Mouse (Mus musculus) myocyte (in vitro differentiated cells): ENCODE measurements around the gene Poldip3. TPM values are rescaled to one million over a fixed set of nuclear protein-coding genes. Genes with fewer than 3 reads are reported as not detected.

Source experiments
- H3K27me3 ChIP-seq: one replicate; pipeline ENCODE4 v1.6.1; 2011; ENCODE audit not compliant: control insufficient read depth, insufficient read depth, insufficient read length
- H3K36me3 ChIP-seq: one replicate; pipeline ENCODE4 v1.6.1; 2011; ENCODE audit not compliant: control insufficient read depth, insufficient read depth
- H3K4me2 ChIP-seq: one replicate; pipeline ENCODE4 v1.6.1; 2011; ENCODE audit warnings: low read depth, control low read depth
- H3K4me3 ChIP-seq: one replicate; pipeline ENCODE4 v1.5.1; 2011; ENCODE audit warnings: mild to moderate bottlenecking, control low read depth, moderate library complexity
- H3K79me2 ChIP-seq: one replicate; pipeline ENCODE4 v1.6.1; 2011; ENCODE audit not compliant: control insufficient read depth, insufficient read depth
- H3ac ChIP-seq: one replicate; pipeline ENCODE4 v1.6.1; 2011; ENCODE audit not compliant: control insufficient read depth, insufficient read length
- CEBPB ChIP-seq: IDR thresholded peaks from 2 replicates; pipeline ENCODE4 v1.6.1; 2011; ENCODE audit warnings: mild to moderate bottlenecking, moderate library complexity; ENCODE audit not compliant: poor library complexity, insufficient read depth, severe bottlenecking
- E2F4 ChIP-seq: IDR thresholded peaks from one replicate; pipeline ENCODE4 v1.6.1; 2011; ENCODE audit warnings: mild to moderate bottlenecking, control low read depth, moderate library complexity; ENCODE audit not compliant: insufficient read depth
- MAX ChIP-seq: IDR thresholded peaks from one replicate; pipeline ENCODE4 v1.6.1; 2011; ENCODE audit warnings: low read depth, mild to moderate bottlenecking, control low read depth
- MYOD1 ChIP-seq, 3 experiments: IDR thresholded peaks; one replicate each; pipeline ENCODE4 v1.6.1; 2011; ENCODE audit warnings: control low read depth in 2 of 3, low read depth in 2 of 3, mild to moderate bottlenecking in 2 of 3, moderate library complexity in 1 of 3; ENCODE audit not compliant: insufficient read length in 2 of 3, control insufficient read depth in 1 of 3
- MYOG ChIP-seq, 3 experiments: IDR thresholded peaks; one replicate each; pipeline ENCODE4 v1.6.1; 2011; ENCODE audit warnings: control low read depth in 2 of 3, low read depth in 2 of 3, mild to moderate bottlenecking in 2 of 3; ENCODE audit not compliant: insufficient read length in 2 of 3, control insufficient read depth in 1 of 3, insufficient read depth in 1 of 3
- POLR2A ChIP-seq: IDR thresholded peaks from one replicate; pipeline ENCODE4 v1.6.1; 2011; ENCODE audit warnings: low read depth, mild to moderate bottlenecking, control low read depth, moderate library complexity; ENCODE audit not compliant: insufficient read length
- POLR2AphosphoS2 ChIP-seq: IDR thresholded peaks from one replicate; pipeline ENCODE4 v1.6.1; 2011; ENCODE audit warnings: low read depth, control low read depth; ENCODE audit not compliant: insufficient read length
- REST ChIP-seq: IDR thresholded peaks from one replicate; pipeline ENCODE4 v1.6.1; 2011; ENCODE audit warnings: mild to moderate bottlenecking, control low read depth, moderate library complexity; ENCODE audit not compliant: insufficient read depth, insufficient read length
- SRF ChIP-seq: IDR thresholded peaks from one replicate; pipeline ENCODE4 v1.6.1; 2011; ENCODE audit warnings: low read depth; ENCODE audit not compliant: control insufficient read depth, insufficient read length
- TCF12 ChIP-seq: IDR thresholded peaks from one replicate; pipeline ENCODE4 v1.6.1; 2011; ENCODE audit warnings: mild to moderate bottlenecking, control low read depth; ENCODE audit not compliant: poor library complexity, insufficient read depth, severe bottlenecking
- TCF3 ChIP-seq: IDR thresholded peaks from one replicate; pipeline ENCODE4 v1.6.1; 2011; ENCODE audit warnings: low read depth, control low read depth; ENCODE audit not compliant: insufficient read length
- USF1 ChIP-seq: IDR thresholded peaks from one replicate; pipeline ENCODE4 v1.6.1; 2011; ENCODE audit warnings: low read depth, mild to moderate bottlenecking, control low read depth, moderate library complexity
- polyA plus RNA-seq: library from polyadenylated mRNA; unstranded; fragments of >200 nt; fragmentation: generic; extraction: Trizol; gene quantifications from one replicate; pipeline ENCODE4 v1.2.1, GENCODE M21; 2012; ENCODE audit warnings: missing spikeins

Gene Poldip3
- polyA plus RNA-seq, 1 experiment, result 85.9 TPM

DNA sequence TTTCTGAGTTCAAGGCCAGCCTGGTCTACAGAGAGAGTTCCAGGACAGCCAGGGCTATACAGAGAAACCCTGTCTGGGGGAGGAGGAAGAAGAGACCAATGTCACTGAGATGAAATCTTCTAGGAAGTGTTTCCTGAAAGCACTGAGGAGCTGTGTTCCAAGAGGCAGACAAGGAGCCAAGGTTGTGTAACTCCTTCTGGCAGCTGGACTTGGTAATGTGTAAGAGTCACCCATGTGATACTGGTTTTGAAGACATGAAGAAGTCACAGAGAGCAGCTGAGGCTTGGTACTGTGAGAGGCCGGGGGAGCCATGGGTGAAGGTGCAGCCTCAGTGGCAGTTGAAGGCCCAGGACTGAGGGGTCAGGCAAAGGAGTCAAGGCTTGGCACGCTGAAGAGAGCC is 55.5 kb downstream of the Poldip3 start:
- Histone ChIP-seq H3K79me2 (no peaks in the 10 kb centered on the region), H3K36me3 (no peaks in the 10 kb centered on the region), H3K4me3 (no peak overlapping the region), H3K27me3 (peaks cover 14% of the 10 kb centered on the region), H3ac (no peak overlapping the region), H3K4me2 (no peak overlapping the region)
- TF ChIP-seq TCF12 (no peak), POLR2A (no peak), MYOG (IDR thresholded peaks at IDR 0.05; ENCODE audit: control insufficient read depth in 1 of 3, insufficient read depth in 1 of 3, insufficient read length in 2 of 3, low read depth in 2 of 3) (no peak), MAX (no peak), USF1 (no peak), REST (no peak), TCF3 (no peak)

DNA sequence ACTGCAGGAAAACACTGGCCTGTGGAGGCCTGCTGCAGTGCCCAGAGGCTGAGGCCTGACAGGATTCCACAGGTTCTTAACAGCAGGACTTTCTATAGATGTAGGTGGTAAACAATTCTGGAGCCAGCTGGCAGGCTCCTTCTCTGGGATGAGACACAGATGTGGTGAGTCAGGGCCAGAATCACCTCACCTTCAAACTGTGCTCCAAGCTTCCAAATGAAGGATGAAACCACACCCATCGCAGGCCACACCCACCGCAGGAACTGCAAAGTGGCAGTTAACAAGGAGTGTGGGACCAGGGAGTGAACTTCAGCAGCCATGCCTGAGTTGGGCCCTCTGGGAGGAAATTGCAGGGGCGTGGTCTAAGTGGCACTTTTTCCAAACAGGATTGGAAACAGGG is 58.3 kb downstream of the Poldip3 start:
- H3ac ChIP-seq, result no peak overlapping the region
- H3K79me2 ChIP-seq, result no peaks in the 10 kb centered on the region
- H3K4me2 ChIP-seq, result no peak overlapping the region
- H3K36me3 ChIP-seq, result no peaks in the 10 kb centered on the region
- no peak for TF ChIP-seq E2F4
- TF ChIP-seq TCF12, result no peak
- no peak for TF ChIP-seq MYOD1 (IDR thresholded peaks at IDR 0.05; ENCODE audit: control insufficient read depth in 1 of 3, insufficient read length in 2 of 3, low read depth in 2 of 3)
- no peak for TF ChIP-seq MAX
- no peak for TF ChIP-seq SRF
- TF ChIP-seq POLR2AphosphoS2, result no peak
- TF ChIP-seq POLR2A, result no peak
- no peak for TF ChIP-seq TCF3
- no peak for TF ChIP-seq REST
- TF ChIP-seq USF1, result no peak
- no peak for TF ChIP-seq MYOG (IDR thresholded peaks at IDR 0.05; ENCODE audit: control insufficient read depth in 1 of 3, insufficient read depth in 1 of 3, insufficient read length in 2 of 3, low read depth in 2 of 3)
- TF ChIP-seq CEBPB, result no peak
- peaks cover 14% of the 10 kb centered on the region for H3K27me3 ChIP-seq
- H3K4me3 ChIP-seq, result no peak overlapping the region

DNA sequence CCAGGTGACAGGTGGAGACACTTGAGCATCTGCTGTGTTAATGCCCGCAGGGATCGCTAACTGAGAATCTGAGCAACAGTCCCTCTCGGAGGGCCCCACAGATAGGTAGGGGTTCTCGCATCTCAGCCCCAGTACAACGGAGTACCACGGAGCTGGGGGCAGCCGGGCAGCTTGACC is 59.9 kb downstream of the Poldip3 start, which contains the start of gene Serhl:
Gene Serhl, plus strand, starts transcription at position 78 of the 177 bp plus-strand sequence.
- no peaks in the 10 kb centered on the region for H3K79me2 ChIP-seq
- TF ChIP-seq REST (no peak), TCF12 (no peak), CEBPB (no peak), E2F4 (no peak), USF1 (no peak), MAX (no peak), MYOG (IDR thresholded peaks at IDR 0.05; ENCODE audit: control insufficient read depth in 1 of 3, insufficient read depth in 1 of 3, insufficient read length in 2 of 3, low read depth in 2 of 3) (no peak), TCF3 (no peak), POLR2A (no peak), SRF (no peak), POLR2AphosphoS2 (no peak), MYOD1 (IDR thresholded peaks at IDR 0.05; ENCODE audit: control insufficient read depth in 1 of 3, insufficient read length in 2 of 3, low read depth in 2 of 3) (no peak)
- no peak within 1 kb of the TSS for H3K4me3 ChIP-seq
- H3K36me3 ChIP-seq, result no peaks in the 10 kb centered on the region
- peaks cover 18% of the 10 kb centered on the region for H3K27me3 ChIP-seq
- H3ac ChIP-seq, result no peak within 1 kb of the TSS
- H3K4me2 ChIP-seq, result no peak within 1 kb of the TSS

DNA sequence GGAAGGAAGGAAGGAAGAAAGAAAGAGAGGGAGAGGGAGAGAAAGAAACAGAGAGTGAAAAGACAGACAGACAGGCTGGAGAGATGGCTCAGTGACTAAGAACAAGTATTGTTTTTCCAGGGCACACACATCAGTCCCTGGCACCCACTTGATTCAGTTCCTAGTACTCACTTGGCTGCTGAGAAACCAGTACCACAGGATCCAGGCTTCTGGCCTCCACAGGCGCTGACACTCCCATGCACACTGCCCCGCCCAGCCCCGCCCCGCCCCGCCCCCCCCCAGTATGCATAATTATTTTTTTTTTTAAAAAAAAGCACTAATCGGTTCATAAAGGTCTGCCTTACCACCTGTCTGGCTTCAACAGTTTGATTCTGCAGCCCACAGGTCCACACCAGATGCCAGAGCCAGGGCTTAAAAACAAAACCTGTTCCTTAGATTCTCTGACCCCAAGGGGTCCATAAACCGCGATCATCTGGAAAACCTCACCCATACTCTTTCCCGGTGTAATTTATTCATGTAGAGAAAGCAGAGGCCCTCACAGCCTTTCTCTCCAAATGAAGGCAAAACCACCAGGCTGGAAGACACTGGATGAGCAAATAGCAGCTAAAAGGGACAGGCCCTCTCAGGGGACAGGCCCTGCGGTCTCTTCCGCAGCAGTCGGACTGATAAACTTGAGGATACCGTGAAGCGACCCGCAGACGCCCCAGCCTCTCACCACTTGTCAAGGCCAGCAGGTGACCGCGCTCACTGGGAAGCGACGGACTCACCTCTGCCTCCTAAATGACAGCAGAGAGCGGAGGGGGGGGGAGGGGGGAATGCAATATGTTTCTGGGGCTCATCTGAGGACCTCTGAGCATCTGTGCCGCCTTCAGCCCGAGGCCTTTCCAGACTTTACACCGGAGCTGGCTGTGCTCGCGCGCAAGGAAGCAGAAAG is 60.4 kb downstream of the Poldip3 start:
- no peak overlapping the region for H3K4me3 ChIP-seq
- no peaks in the 10 kb centered on the region for H3K79me2 ChIP-seq
- H3K27me3 ChIP-seq, result peaks cover 21% of the 10 kb centered on the region
- no peak overlapping the region for H3ac ChIP-seq
- TF ChIP-seq POLR2A (no peak), CEBPB (no peak), MYOD1 (IDR thresholded peaks at IDR 0.05; ENCODE audit: control insufficient read depth in 1 of 3, insufficient read length in 2 of 3, low read depth in 2 of 3) (no peak), REST (no peak), TCF3 (no peak), MAX (no peak), USF1 (no peak), SRF (no peak), POLR2AphosphoS2 (no peak), E2F4 (no peak), TCF12 (no peak), MYOG (IDR thresholded peaks at IDR 0.05; ENCODE audit: control insufficient read depth in 1 of 3, insufficient read depth in 1 of 3, insufficient read length in 2 of 3, low read depth in 2 of 3) (no peak)
- H3K4me2 ChIP-seq, result no peak overlapping the region
- no peaks in the 10 kb centered on the region for H3K36me3 ChIP-seq

DNA sequence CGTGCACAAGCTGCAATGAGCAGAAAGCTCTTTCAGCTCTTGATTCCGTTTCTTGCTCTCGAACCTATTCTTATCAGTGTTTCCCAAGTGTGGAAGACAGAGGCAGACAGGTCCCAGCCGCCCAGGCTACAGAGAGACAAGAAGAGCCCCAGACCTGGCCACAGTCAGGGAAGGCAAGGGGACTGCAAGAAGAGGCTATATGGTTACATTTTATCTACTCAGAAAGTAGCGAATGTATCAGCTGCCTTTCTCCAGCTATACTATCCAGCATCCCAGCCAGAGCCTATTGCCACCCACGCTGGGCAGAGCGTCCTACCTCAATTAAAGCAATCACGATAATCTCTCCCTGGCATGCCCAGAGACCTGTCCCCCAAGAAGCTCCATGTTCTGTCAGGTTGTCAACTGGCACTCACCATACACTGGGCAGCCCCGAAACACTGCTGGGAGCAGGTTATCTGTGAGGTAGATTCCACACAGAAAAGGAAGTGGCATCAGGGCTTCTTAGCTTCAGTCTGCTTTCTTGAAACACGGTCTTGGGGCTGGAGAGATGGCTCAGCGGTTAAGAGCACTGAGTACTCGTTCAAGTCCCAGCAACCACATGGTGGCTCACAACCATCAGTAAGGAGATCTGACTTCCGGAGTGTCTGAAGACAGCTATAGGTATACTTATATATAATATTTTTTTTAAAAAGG is 62.4 kb downstream of the Poldip3 start:
- no peaks in the 10 kb centered on the region for H3K36me3 ChIP-seq
- TF ChIP-seq MYOD1 (IDR thresholded peaks at IDR 0.05; ENCODE audit: control insufficient read depth in 1 of 3, insufficient read length in 2 of 3, low read depth in 2 of 3) (no peak), POLR2AphosphoS2 (no peak), MYOG (IDR thresholded peaks at IDR 0.05; ENCODE audit: control insufficient read depth in 1 of 3, insufficient read depth in 1 of 3, insufficient read length in 2 of 3, low read depth in 2 of 3) (no peak), TCF3 (no peak), POLR2A (no peak), USF1 (no peak), CEBPB (no peak), TCF12 (no peak), SRF (no peak), MAX (no peak), E2F4 (no peak), REST (no peak)
- H3ac ChIP-seq, result no peak overlapping the region

More for the DNA sequence above, 62.4 kb downstream of the Poldip3 start:
- Histone ChIP-seq H3K4me2 (no peak overlapping the region), H3K4me3 (no peak overlapping the region), H3K79me2 (no peaks in the 10 kb centered on the region), H3K27me3 (peaks cover 34% of the 10 kb centered on the region)
